Mouse (Mus musculus): ENCODE results near the gene Cers6. TPM values are rescaled to one million over a fixed set of nuclear protein-coding genes. Genes with fewer than 3 reads are reported as not detected.

Cers6 gene
- polyA plus RNA-seq, 1 experiment from 2014 or later, result 34.6 TPM

DNA sequence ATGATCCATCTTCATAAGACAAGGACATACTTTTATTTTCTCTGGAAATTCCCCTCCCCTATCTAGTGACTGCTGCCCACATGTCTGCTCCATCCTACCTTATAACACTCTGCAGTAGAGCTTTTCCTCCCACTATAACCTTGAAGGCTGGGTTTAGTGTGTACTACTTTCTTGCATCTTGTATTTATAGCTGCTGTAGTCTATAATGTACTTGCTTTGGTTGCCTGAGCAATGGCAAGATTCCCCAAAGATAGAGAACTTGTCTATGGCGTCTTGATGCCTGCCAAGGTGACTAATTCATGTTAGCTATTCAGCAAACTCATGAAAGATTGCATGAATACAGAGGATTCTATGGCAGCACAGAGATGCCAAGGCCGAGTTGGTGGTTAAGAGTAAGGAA lies 176.1 kb downstream of the Cers6 start:
- Histone ChIP-seq H3K4me1 (replicated peaks; ENCODE audit: control insufficient read depth, insufficient read depth, low read length) (no peaks in the 10 kb centered on the region), H3K36me3 (ENCODE audit: control insufficient read depth, insufficient read depth, low read length) (no peaks in the 10 kb centered on the region), H3K27ac (ENCODE audit: low read depth, low read length) (no peak overlapping the region), H3K9ac (ENCODE audit: low read length) (no peak overlapping the region), H3K27me3 (ENCODE audit: control insufficient read depth, insufficient read depth, low read length) (no peaks in the 10 kb centered on the region), H3K9me3 (ENCODE audit: control insufficient read depth, low read length) (no peaks in the 10 kb centered on the region), H3K4me2 (ENCODE audit: low read depth, low read length, severe bottlenecking) (no peak overlapping the region), H3K4me3 (ENCODE audit: low read depth, low read length) (no peak overlapping the region)
- ATAC-seq (replicated peaks; ENCODE audit: low FRiP score) (no peak), DNase-seq (ENCODE audit: low spot score) (no peak)
- WGBS, result 87% methylated on average over 2 of the region's 2 CpGs

DNA sequence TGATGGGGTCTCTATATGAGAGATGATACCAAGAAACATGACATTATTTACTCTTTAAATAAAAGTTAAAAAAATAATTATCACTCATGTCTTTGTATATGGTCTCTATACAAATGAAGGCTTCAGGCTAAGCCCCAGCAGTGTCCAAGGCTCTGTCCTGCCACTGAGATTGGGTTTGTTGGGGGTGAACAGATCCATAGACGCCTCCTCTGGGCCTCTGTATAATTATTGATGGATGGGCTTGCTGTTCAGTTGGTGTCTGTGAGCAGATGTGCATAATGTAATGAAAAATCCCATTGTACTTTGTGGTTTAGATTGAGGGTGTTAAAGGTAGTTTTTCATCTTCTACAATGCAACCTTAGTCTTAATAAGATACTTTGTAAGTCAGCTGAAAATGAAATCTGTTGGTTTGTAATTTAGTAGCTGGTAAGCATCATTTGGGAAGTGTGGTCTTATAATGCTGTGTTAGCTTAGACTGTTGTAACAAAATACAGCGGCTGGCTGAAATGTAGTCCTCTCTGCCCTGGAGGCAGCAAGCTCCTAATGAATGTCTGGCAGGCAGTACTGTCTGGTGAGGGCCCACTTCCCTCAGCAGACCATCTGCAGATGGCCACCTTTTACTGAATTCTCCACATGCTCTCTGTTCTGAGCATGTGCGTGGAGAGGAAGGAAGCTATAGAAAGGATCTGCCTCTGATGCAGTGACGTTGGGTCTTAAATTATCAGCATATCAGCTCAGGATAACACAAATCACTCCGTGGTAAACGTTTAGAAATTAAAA lies 181.3 kb downstream of the Cers6 start:
- no peak for DNase-seq (ENCODE audit: low spot score)
- Histone ChIP-seq H3K4me1 (replicated peaks; ENCODE audit: control insufficient read depth, insufficient read depth, low read length) (no peaks in the 10 kb centered on the region), H3K9ac (ENCODE audit: low read length) (no peak overlapping the region), H3K27me3 (ENCODE audit: control insufficient read depth, insufficient read depth, low read length) (no peaks in the 10 kb centered on the region), H3K36me3 (ENCODE audit: control insufficient read depth, insufficient read depth, low read length) (no peaks in the 10 kb centered on the region; the same call in 1 of the 2 replicates), H3K4me2 (ENCODE audit: low read depth, low read length, severe bottlenecking) (no peak overlapping the region), H3K9me3 (ENCODE audit: control insufficient read depth, low read length) (no peaks in the 10 kb centered on the region), H3K4me3 (ENCODE audit: low read depth, low read length) (no peak overlapping the region), H3K27ac (ENCODE audit: low read depth, low read length) (no peak overlapping the region)
- ATAC-seq (replicated peaks; ENCODE audit: low FRiP score), result 0 out of 2 replicates have a peak, but pooled peaks have one; percentile 42
- 75% methylated on average over 6 of the region's 6 CpGs for WGBS

GRCm38 (mm10) chr2:69043431-69044118 lies 182.3 kb downstream of the Cers6 start:
- H3K9me3 ChIP-seq (ENCODE audit: control insufficient read depth, low read length), result no peaks in the 10 kb centered on the region
- no peaks in the 10 kb centered on the region for H3K27me3 ChIP-seq (ENCODE audit: control insufficient read depth, insufficient read depth, low read length)
- no peak for DNase-seq (ENCODE audit: low spot score)
- H3K27ac ChIP-seq (ENCODE audit: low read depth, low read length), result no peak overlapping the region
- no peaks in the 10 kb centered on the region; the same call in 1 of the 2 replicates for H3K36me3 ChIP-seq (ENCODE audit: control insufficient read depth, insufficient read depth, low read length)
- H3K4me1 ChIP-seq (replicated peaks; ENCODE audit: control insufficient read depth, insufficient read depth, low read length), result no peaks in the 10 kb centered on the region
- 84% methylated on average over 4 of the region's 4 CpGs for WGBS
- H3K4me3 ChIP-seq (ENCODE audit: low read depth, low read length), result no peak overlapping the region
- H3K4me2 ChIP-seq (ENCODE audit: low read depth, low read length, severe bottlenecking), result no peak overlapping the region
- peak; percentile 48; the same call in 1 of the 2 replicates for ATAC-seq (replicated peaks; ENCODE audit: low FRiP score)
- no peak overlapping the region for H3K9ac ChIP-seq (ENCODE audit: low read length)

DNA sequence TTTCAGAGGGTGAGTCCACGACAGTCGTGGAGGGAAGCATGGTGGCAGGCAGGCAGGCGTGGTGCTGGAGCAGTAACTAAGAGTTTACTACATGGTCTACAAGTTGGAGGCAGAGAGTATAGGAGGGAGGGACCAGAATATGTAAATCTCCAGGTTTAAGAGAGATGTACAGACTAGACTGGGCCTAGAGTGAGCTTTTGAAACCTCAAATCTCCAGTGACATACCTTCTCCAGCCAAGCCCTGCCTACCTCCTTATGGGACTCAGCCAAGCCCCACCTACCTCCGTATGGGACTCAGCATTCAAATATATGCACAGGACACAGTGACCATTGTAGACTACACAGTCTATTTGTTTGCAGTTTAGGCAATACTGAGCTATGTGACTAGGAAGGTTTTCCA lies 184.7 kb downstream of the Cers6 start:
- DNase-seq (ENCODE audit: low spot score), result no peak
- no peak for ATAC-seq (replicated peaks; ENCODE audit: low FRiP score)
- no peak overlapping the region for H3K27ac ChIP-seq (ENCODE audit: low read depth, low read length)

GRCm38 (mm10) chr2:69047297-69047696 lies 186.1 kb downstream of the Cers6 start:
- no peaks in the 10 kb centered on the region for H3K9me3 ChIP-seq (ENCODE audit: control insufficient read depth, low read length)
- H3K9ac ChIP-seq (ENCODE audit: low read length), result no peak overlapping the region
- no peaks in the 10 kb centered on the region for H3K27me3 ChIP-seq (ENCODE audit: control insufficient read depth, insufficient read depth, low read length)
- H3K4me1 ChIP-seq (replicated peaks; ENCODE audit: control insufficient read depth, insufficient read depth, low read length), result no peaks in the 10 kb centered on the region
- DNase-seq (ENCODE audit: low spot score) (no peak), ATAC-seq (replicated peaks; ENCODE audit: low FRiP score) (no peak)
- H3K36me3 ChIP-seq (ENCODE audit: control insufficient read depth, insufficient read depth, low read length), result no peaks in the 10 kb centered on the region; the same call in 1 of the 2 replicates
- H3K4me2 ChIP-seq (ENCODE audit: low read depth, low read length, severe bottlenecking), result no peak overlapping the region
- no peak overlapping the region for H3K4me3 ChIP-seq (ENCODE audit: low read depth, low read length)
- WGBS, result 91% methylated on average over 7 of the region's 7 CpGs
- H3K27ac ChIP-seq (ENCODE audit: low read depth, low read length), result no peak overlapping the region

More for the DNA sequence above, 184.7 kb downstream of the Cers6 start:
- Histone ChIP-seq H3K27me3 (ENCODE audit: control insufficient read depth, insufficient read depth, low read length) (no peaks in the 10 kb centered on the region), H3K9me3 (ENCODE audit: control insufficient read depth, low read length) (no peaks in the 10 kb centered on the region), H3K36me3 (ENCODE audit: control insufficient read depth, insufficient read depth, low read length) (no peaks in the 10 kb centered on the region; the same call in 1 of the 2 replicates), H3K4me2 (ENCODE audit: low read depth, low read length, severe bottlenecking) (no peak overlapping the region), H3K9ac (ENCODE audit: low read length) (no peak overlapping the region), H3K4me3 (ENCODE audit: low read depth, low read length) (no peak overlapping the region), H3K4me1 (replicated peaks; ENCODE audit: control insufficient read depth, insufficient read depth, low read length) (no peaks in the 10 kb centered on the region)
- 85% methylated on average over 4 of the region's 4 CpGs for WGBS

DNA sequence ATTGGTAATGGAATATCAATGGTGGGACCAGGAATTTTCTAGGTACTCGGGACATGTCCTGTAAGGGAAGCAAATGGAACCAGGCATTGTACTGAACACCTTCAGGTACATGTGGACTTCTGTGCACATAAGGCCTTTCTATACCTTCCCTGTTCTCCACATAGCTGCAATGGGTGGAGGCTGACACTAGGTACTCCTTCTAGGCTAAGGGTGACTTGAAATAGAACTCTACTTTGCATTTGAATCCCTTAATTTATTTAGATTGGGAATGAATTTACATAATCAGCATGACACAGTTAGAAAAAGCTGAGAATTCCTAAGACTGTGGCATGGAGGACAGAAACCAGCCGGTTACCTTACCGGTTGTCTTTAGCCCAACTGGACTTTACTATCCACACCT lies 186.6 kb downstream of the Cers6 start:
- DNase-seq (ENCODE audit: low spot score), result no peak
- no peaks in the 10 kb centered on the region for H3K9me3 ChIP-seq (ENCODE audit: control insufficient read depth, low read length)
- no peak overlapping the region for H3K27ac ChIP-seq (ENCODE audit: low read depth, low read length)
- H3K36me3 ChIP-seq (ENCODE audit: control insufficient read depth, insufficient read depth, low read length), result no peaks in the 10 kb centered on the region; the same call in 1 of the 2 replicates
- no peak overlapping the region for H3K4me2 ChIP-seq (ENCODE audit: low read depth, low read length, severe bottlenecking)
- no peak overlapping the region for H3K4me3 ChIP-seq (ENCODE audit: low read depth, low read length)
- 92% methylated on average over 3 of the region's 3 CpGs for WGBS
- no peak for ATAC-seq (replicated peaks; ENCODE audit: low FRiP score)
- no peaks in the 10 kb centered on the region for H3K27me3 ChIP-seq (ENCODE audit: control insufficient read depth, insufficient read depth, low read length)
- H3K9ac ChIP-seq (ENCODE audit: low read length), result no peak overlapping the region
- H3K4me1 ChIP-seq (replicated peaks; ENCODE audit: control insufficient read depth, insufficient read depth, low read length), result no peaks in the 10 kb centered on the region

GRCm38 (mm10) chr2:69049179-69049578 lies 187.9 kb downstream of the Cers6 start:
- DNase-seq (ENCODE audit: low spot score) (no peak), ATAC-seq (replicated peaks; ENCODE audit: low FRiP score) (no peak)
- Histone ChIP-seq H3K36me3 (ENCODE audit: control insufficient read depth, insufficient read depth, low read length) (no peaks in the 10 kb centered on the region; the same call in 1 of the 2 replicates), H3K9ac (ENCODE audit: low read length) (no peak overlapping the region), H3K9me3 (ENCODE audit: control insufficient read depth, low read length) (no peaks in the 10 kb centered on the region), H3K27ac (ENCODE audit: low read depth, low read length) (no peak overlapping the region), H3K4me3 (ENCODE audit: low read depth, low read length) (no peak overlapping the region), H3K27me3 (ENCODE audit: control insufficient read depth, insufficient read depth, low read length) (no peaks in the 10 kb centered on the region), H3K4me2 (ENCODE audit: low read depth, low read length, severe bottlenecking) (no peak overlapping the region), H3K4me1 (replicated peaks; ENCODE audit: control insufficient read depth, insufficient read depth, low read length) (no peaks in the 10 kb centered on the region)
- 75% methylated on average over 7 of the region's 7 CpGs for WGBS

GRCm38 (mm10) chr2:69050189-69050588 lies 188.9 kb downstream of the Cers6 start:
- H3K4me2 ChIP-seq (ENCODE audit: low read depth, low read length, severe bottlenecking), result no peak overlapping the region
- H3K27ac ChIP-seq (ENCODE audit: low read depth, low read length), result no peak overlapping the region
- no peaks in the 10 kb centered on the region; the same call in 1 of the 2 replicates for H3K36me3 ChIP-seq (ENCODE audit: control insufficient read depth, insufficient read depth, low read length)
- H3K4me3 ChIP-seq (ENCODE audit: low read depth, low read length), result no peak overlapping the region
- DNase-seq (ENCODE audit: low spot score), result no peak
- H3K9ac ChIP-seq (ENCODE audit: low read length), result no peak overlapping the region
- H3K4me1 ChIP-seq (replicated peaks; ENCODE audit: control insufficient read depth, insufficient read depth, low read length), result no peaks in the 10 kb centered on the region
- no peak for ATAC-seq (replicated peaks; ENCODE audit: low FRiP score)
- H3K27me3 ChIP-seq (ENCODE audit: control insufficient read depth, insufficient read depth, low read length), result no peaks in the 10 kb centered on the region
- 74% methylated on average over 4 of the region's 4 CpGs for WGBS
- no peaks in the 10 kb centered on the region for H3K9me3 ChIP-seq (ENCODE audit: control insufficient read depth, low read length)

Measured in forebrain, embryonic 11.5 days (tissue).